Mouse (Mus musculus): Measurements from ENCODE around the gene Prdm16. TPM values are rescaled to one million over a fixed set of nuclear protein-coding genes. Genes with fewer than 3 reads are reported as not detected.

The Prdm16 gene
- total RNA-seq, 4 experiments from 2014 or later = 2.9 to 5.5 (median 3.8) TPM

DNA sequence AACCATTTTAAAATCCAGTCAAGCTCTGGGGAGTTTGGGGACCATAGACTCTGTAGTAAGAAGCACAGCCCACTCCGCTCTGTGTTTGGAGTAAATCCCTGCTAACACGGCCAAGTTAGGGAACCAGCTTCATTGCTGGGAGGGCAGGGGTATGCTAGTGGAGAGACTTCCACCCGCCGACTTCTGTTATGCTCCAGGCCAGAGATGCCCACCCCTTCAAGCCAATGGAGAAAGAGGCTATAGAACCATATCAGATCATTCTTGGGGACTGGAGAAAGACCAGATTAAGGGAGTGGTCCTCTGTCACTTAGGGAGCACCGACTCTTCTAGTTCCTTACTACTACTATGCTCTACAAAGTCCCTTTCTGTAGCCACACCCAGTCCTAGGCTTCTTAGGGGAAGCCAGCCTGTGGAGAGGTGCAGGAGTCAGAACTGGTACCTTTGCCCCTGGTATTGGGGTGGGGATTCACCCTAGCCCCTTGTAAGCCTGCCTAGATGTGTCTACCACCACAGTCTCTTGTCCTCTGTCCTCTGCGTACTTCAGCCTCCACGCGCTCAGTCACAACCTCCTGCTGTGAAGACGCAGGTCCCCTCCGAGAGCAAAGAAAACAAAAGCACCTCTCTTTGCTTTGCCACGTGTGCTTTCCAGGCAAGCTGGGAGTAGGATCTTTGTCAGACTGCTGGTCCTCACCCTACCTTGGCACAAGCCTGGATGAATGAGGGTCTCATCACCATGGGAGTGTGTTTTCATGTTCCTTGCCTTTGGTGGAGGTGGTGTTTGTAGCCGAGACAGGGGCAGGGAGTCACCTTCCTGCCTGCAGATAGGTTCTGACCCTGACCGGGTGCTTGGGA is 3.1 kb upstream of the Prdm16 start:
- no peak for DNase-seq

DNA sequence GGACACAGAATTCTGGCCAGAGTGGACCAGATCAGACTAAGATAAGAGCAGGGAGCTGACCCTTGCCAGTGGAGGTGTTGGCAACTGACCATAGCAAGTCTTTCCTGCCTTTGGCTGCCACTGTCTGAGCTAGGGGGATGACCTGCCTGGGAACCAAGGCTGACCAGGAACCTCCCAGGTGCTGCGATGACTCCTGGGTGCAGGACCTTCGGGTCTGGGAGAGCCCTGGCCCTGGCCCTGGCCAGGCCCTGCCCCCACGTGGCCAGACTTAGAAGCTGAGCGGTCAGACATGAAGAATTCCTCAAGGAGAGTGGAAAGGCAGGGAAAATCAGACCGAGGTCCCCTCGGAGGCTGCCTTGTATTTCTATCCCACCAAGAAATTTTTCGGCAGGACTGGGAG is 2.5 kb upstream of the Prdm16 start:
- no peak for DNase-seq

DNA sequence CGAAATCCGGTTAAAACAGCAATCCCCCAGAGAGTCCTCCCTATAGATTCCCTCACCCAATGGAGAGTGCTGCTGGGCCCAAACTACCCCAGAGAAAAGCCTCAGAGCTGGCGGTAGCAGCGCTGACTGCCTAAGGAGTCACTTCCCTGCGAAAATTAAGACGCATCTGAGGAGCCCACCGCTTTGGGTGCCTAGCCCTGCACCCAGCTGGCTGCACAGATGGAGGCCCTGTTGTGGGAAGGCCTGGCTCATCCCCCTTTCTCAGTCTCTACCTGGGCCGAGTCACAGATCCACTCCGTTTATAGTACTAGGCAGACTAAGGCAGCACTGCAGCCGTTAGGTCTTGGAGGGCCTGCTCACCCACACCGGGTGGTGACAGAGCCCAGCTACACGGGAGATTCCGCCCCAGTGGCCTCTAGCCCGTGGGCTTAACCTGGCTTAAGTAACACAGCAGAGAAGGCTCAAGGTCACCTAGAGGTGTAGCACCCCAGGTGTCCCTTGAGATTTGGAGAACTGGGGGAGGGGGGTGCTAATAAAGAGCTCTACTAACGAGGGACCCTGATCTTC is 1.7 kb upstream of the Prdm16 start:
- no peak for DNase-seq

DNA sequence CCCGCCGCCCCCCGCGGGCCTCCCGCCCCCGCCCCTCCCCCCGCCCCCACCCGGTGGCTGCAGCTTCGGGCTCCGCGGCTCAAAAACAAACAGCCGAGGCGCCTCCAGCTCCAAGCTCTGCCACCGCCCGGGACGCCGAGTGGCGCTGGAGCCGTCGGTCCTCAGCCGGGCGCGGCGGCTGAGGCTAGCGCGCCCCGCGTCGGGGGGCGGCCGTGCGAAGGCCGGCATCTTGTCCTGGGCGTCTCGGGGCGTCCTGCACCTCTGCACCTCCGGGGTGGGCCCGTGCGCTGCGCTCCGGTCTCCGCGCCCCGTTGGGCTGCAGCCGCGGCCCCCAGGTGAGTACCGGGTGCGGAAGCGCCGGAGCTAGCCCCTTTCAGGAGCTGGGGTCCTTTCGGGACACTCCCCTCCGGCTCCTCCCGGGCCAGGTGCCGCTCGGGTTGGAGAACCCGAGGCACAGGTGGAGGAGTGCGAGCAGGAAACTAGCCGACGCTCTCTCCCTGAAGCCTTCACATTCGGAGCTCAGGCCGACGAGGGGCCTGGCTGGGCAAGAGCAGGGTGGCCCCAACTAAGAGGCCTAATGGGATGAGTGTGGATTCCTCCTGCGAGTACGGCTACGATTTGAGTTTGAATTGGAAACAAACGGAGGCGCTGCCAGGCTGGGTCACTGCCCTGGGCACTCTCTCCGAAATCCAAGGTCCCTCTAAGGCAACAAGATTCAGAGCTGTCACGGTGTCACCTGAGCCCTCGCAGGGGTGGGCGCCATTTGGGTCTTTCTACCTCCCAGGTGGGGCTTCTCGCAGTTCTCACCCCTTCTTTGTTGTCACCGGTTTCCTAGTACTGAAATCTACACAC is 1.0 kb upstream of the Prdm16 start:
- DNase-seq = no peak

DNA sequence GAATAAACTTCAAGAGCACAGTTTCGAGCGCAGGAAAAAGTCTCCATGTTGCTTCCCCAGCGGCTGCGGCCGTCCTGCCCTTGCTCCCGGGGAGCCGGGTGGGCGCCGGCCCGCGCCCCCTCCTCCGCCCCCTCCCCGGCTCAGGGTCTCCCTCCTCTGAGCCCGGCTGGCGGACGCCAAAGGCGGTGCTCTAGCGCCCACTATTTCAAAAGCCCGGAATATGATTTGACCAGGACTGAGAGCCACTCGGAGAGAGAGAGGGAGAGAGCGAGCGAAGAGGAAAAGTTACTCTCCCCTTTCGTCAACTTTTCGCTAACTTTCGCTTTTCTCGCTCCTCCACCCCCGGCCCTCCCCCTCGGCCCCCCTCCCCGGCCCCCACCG is 630 bp downstream of the Prdm16 start:
- no peak for DNase-seq

DNA sequence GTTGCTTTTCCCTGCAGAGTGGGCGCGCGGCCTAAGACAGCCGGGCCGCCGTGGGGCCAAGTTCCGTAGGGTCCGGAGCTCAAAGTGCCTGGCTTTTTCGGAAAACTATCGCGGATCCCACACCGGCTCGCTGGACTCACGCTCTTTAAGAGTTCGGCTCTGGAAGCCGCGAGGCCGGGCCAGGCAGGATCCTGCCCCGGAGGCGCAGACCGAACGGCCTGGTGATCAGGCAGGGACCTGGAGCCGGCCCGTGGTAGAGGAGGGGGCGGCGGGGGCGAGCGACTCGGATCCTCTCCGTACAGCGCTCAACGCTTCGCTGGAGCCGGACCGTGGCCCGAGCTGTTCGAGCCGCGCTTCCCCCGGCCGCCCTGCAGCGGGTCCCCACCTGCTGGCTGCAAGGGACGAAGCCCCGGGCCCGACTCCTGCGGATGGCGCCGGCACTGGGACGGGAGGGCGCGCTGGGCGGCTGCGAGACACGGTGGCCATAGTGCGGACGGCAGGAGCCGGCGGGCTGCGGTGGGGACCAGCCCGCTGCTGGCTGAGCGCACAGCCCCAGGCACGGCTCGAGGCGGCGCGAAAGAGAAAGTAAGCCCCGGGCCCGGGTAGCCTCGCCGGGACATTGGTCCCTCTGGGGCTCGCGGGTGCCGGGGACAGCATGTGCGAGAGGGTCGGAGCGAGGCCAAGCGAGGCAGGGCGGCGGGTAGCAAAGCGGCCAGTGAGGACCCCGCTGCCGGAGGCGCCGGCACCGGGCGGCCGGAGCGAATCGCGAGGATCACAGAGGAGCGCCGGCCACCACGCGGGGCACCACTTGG is 1.2 kb downstream of the Prdm16 start:
- DNase-seq = no peak

DNA sequence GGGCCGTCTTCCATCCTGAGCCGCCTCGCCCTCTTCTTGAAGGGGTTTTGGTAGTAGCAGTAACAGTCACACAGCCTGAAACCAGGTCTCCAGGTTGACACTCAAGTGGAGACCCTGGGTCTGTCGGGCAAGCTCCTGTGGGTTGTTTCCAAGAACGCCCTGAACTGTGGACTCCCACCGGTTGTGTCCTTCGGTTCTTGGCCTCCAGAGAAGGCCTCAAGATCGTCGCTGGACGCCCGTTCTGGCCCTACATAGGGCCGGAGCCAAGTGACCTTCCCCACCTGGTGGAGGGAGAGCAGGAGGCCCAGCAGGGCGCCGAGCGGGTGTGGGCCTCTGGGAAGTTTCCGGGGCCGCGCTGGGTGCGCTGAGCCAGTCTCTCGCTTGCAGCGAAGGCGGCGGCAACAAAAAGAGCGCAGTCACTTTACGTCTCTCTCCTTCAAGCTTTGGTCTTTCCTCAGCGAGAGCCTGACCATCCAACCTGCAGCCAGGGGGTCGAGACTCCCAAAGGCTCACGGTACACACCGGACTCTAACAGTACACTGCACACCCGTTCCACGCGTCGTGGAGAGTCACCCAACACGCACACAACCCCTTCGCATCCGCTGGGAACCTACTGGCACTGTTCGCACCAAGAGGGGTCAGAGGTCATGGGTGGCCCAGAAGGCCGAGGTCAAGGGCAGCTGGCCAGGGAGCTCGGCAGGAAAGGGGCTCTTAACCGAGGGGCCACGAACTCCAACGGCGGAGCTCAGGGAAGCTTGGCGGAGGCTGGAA is 2.0 kb downstream of the Prdm16 start:
- no peak for DNase-seq

DNA sequence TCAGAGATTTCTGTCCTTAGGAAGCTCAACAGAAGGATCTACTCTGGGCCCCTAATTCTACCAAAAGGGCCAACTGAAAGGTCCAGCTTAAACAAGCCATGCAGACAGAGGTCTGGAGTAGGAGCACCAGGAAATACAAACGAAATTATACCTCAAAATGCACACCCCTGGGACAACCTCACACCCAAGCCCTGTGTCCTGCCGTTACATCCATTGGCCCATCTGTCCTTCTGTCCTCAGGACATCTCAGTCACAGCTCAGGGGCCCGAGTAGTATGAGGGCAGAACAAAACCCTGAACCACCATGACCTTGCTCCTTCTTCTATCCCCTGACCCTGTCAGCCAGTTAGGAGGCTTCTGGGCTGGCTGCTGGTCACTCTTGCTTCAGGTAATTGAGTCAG is 2.7 kb downstream of the Prdm16 start:
- no peak for DNase-seq

DNA sequence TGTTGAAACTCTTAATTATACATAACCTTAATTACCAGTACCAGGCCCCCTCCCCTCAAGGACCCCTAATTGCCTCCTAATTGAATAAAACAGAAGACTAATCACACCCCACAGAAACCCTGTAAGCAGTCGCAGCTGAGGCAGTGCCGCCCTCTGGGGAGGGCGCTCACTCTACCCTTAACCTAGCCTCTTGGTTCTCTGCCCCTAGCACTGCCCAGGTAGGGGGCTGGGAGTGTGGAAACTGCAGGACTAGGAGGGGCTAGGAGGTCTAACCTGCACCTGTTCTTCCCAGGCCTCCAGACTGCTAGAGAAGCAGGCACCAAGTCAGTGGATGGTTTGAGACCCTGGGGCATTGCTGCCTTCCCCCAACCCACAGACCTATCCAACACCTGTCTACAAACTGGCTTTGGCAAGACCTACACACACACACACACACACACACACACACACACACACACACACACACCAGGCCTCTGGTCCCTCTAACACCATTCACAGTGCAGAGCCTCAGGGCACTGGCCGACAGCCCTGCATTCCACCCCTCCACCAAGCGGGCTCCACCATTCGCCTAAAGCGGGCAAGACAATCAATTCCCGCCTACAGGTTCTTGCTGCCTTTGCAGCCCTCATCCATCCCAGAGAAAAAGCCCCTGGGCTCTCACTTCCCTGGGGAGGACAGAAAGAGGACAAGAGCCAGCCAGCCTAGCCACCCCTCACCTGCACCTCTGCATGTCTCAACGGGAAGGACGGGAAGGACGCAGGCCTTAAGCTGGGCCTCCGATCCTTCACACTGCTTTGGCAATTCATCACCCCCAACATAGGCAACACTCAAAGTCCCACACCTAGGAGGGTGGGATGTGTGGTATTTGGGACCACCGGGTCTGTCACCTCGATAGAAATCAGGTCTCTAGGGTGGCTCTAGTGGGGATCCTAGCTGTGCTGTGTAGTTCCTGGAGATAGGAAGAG is 3.6 kb downstream of the Prdm16 start:
- no peak for DNase-seq

DNA sequence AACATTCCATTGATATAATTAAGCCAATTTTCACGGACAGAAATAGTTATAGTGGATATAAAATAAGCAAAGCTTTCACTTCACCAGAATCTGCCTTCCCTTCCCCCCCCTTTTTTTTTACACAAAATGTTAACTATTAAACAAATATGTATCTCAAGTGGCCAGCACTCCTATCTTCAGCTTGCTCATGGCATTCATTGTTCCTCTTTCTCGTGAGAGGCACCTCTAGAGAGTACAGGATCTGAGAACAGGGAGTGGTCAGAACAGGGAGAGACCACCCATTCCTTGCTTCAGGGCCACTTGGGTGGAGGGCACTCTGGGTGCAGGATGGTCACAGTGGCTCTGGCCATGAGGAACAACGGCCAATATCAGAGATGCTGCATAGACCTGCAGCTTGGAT is 5.9 kb downstream of the Prdm16 start:
- no peak for DNase-seq

DNA sequence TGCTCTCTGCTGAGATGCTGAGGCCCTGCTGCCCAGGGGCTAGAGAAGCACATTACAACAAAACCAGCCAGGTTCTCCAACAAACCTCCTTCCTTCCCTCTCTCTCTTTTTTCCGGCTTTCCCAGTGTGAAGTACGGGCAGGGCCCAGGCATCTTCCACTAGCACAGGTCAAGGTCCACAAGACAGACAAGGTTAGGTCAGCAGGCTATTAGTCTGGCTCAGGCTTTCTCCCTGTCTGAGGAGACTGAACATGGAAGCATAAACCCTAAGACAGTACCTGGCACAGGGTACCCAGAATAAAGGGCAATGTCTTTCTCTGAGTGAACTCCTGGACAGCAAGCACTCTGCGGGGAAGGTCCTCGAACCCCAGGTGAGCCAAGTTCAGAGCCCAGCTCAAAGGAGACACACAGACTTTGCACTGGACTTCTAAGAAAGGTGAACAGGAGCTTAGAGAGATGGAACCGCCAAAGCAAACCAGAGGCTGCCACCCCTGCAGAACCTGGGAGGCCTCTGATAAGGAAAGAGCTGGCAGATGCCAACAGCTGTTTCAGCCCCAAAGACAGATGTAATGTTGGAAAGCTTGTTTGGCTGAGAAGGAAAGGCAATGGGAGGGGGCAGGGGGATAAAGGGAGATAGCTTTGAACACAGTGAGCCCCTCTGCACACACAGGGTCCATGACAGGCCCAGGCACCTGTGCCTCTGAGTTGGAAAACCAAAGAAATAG is 9.1 kb downstream of the Prdm16 start:
- no peak for DNase-seq

DNA sequence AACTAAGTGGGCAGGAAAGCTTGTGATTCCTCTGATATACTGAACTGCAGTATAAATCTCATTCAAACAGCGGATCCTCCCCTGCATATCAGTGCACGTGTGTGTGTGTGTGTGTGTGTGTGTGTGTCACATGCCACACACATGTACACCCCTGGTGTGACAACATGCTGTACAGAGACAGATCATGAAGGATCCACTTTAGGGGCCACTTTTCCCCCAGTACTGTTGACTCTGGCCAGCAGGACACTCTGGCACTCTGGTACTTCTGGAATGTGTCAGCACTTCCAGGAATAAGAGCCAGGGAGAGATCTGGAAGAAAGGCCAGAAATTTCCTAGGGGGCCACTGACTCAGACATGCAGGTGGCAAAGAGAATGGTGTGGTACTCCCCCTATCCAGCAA is 10.4 kb downstream of the Prdm16 start:
- no peak for DNase-seq

DNA sequence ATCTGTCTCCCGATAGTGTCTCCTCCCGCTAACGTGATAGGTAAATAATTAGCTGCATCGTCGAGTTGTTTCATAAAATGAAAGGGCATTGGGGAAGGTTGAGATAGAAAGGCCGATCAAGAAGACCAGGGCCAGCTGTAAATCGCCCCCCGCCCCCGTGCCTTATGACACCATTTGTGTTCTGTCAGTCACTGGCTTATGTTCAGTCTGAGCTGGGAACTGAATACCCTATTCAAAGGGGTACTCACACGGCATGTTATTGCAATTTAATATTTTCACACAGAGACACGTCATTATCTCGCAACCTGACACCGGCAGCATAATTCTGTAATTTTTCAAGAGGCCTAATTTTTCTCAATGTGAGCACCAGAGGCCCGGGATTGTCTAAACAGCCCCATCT is 11.0 kb downstream of the Prdm16 start:
- no peak for DNase-seq

DNA sequence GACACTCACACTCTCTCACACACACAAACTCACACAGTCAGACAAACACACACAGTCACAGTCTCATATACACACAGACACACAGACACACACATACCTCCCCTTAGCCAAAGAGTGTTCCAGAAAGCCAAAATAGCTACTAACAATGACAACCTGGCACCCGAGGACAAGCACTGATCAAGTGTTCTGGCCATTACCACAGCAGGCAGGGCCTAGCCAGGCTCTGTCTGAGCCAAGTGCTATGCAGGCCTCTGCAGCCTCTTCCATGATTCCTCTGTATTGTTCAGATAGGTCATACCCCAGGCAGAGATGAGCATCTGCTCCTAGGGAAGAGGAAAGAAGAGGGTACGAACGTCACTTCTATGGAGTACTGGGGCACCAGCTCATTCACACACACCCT is 13.4 kb downstream of the Prdm16 start:
- DNase-seq = no peak

DNA sequence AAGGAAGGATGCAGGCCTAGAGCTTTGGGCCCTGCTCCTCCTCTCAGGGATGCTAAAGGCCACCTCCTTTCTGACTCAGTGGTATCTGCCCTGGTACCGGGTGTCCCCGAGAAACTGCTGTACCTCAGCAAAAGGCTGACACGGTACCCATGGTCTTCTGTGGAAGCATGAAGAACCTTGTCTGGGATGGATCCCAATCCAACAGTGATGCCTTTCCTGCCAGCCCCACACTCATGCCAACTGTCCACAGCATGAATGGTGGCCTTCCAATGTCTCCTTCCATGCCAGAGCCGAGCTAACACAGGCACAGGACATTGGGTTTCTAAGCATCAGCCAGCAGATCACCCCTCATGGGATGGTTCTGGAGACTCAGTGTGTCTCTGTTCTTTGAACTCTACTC is 14.2 kb downstream of the Prdm16 start:
- no peak for DNase-seq

DNA sequence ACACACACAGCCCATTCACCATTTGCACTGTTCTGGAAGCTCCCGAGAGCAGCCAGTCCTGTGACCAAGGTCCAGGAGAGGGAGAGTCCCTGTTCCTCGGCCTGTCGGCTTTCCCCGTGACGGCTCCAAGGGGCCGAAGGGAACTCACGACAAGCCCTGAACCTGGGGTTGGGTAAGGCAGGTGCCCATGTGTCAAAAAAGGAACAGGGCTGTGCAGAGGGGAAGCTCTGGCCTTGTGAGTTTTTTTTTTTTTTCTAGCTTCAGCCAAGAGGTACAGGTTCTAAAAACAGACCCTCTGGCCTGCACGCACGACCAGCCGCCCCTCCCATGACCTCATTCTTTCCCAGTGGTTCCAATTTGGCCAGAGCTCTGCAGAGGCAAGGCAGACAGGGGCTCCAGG is 25.5 kb downstream of the Prdm16 start:
- no peak for DNase-seq

DNA sequence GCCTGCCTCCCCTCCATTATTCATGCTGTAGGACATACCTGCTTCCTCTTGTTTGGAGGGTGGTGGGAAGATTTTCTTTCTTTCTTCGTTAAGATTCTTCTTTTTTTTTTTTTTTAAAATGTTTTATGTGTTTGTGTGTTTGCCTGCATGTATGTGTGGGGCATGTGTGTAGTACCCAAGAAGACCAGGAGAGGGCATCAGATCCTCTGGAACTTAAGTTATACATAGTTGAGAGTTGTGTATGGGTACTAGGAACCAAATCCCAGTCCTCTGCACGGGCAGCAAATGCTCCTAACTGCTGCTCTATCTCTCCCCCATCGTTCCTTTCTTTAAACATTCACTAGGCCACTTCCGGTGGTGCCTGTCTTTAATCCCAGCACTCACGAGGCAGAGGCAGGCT is 28.9 kb downstream of the Prdm16 start:
- DNase-seq = no peak

DNA sequence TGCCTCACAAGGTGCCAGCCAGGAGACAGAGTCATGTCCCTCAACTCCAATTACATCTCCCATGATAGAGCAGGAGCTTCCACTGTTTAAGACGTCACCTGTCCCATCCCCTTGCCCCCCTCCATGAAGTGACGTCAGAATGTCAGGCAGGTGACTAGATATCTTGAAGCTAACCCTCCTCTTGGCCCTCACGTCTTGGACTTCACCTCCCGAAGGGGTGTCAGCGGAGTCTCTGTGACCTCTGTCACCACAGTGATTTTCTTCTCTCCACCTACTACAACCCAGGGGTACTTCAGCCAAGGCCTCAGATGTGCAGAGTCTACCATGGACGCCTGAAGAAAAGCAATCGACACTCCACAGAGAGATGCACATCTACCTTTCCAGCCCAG is 32.2 kb downstream of the Prdm16 start:
- no peak for DNase-seq

DNA sequence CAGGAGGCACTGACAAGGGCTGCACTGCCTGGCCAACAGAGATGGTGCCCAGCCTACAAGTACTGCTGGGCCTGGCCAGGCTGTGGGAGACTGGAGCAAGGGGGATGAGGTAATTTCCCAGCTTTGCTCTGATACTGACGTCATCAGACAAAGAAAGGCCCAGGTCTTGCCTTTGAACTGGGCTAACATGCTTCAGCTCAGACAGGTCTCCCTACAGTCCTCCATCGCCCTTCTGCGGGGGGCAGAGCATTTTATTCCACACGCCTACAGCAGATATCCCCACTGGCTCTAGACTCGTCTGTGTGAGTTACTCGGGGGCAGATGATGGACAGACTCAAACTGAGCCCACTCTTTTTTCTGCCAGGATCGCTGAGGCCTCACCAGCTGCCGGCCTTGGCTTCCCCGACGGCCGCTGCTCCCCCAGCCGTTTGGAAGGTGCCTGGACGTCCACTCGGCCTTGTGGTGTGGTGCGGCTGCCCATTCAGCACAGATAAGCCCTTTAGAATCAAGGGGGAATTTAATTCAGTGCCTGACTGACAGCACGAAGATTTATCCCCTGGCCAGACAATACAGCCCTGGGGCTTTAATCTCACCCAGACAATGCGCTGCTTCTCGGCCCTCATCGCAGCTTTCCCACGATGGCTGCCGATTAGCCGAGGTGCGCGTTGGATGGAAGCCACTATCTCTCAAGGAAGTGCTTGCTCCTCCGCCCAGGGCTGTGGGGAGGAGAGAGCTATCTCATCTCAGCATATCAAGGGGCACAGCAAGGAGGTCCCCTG is 32.8 kb downstream of the Prdm16 start:
- no peak for DNase-seq
